Comparison of ENCODE assay signal across 16 mouse cellular contexts in the genomic region with DNA sequence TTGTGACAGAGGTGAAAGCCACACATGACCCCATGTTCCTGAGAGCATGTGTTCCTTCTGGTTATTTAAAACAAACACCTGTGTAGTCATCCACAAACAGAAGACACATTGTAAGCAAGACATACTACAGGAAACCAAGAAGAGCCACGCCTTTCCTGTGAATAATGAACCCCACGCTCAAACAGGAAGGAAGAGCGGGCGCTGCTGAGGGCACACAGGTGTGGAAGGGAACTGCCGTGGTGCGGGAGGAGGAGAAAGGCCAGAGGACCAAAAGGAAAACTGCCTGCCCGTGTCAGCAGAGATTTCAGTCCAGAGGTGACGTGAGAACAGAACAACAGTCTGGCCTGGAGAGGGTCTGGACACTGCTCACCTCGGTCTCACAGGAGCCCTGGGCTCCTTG. TPM values are rescaled to one million over a fixed set of nuclear protein-coding genes. Genes with fewer than 3 reads are reported as not detected.
A peak's percentile ranks its signal among the peaks of the same experiment; 100 is the strongest.
DNase-seq lines count a peak whose midpoint lies in the region; ATAC-seq and TF ChIP-seq lines count a peak whose summit lies in the region.
"Had no signal": no experiment of that assay in that cellular context is flagged by ENCODE, and none has a peak within 500 bp of the region (broad histone marks: within the 10 kb centered on the region; RNA-seq: fewer than 3 reads in every experiment).

No protein-coding gene starts in this region.

- H3K27me3 ChIP-seq in splenic B cell, adult 2 months (ENCODE audit: control insufficient read depth, insufficient read depth, low read length, poor library complexity, severe bottlenecking): no peaks in the 10 kb centered on the region
- H3K27me3 ChIP-seq in forebrain, embryonic 12.5 days: no peaks in the 10 kb centered on the region
- no peaks in the 10 kb centered on the region for H3K27me3 ChIP-seq in cerebellum, adult 2 months (ENCODE audit: control insufficient read depth, insufficient read depth, low read length)
- H3K27me3 ChIP-seq: intestine, embryonic 15.5 days; liver, embryonic 12.5 days; Patski; stomach, embryonic 15.5 days had no signal

- no peak overlapping the region for H3K27ac ChIP-seq in forebrain, embryonic 12.5 days
- H3K27ac ChIP-seq in cerebellum, adult 2 months (ENCODE audit: insufficient read depth, low read length): no peak overlapping the region
- H3K27ac ChIP-seq: gastrocnemius, adult 2 months; intestine, embryonic 15.5 days; liver, embryonic 12.5 days; stomach, embryonic 15.5 days had no signal

- H3K4me2 ChIP-seq in forebrain, embryonic 12.5 days: no peak overlapping the region
- H3K4me2 ChIP-seq: intestine, embryonic 15.5 days; liver, embryonic 12.5 days; stomach, embryonic 15.5 days had no signal

- peak; percentile 26 for DNase-seq in adrenal gland, postnatal 14 days
- DNase-seq in adrenal gland, postnatal 36 days: no peak
- DNase-seq in CD4-positive, CD25-positive, alpha-beta regulatory T cell, adult 2 months (ENCODE audit: low read depth, low spot score): peak; percentile 83
- peak; percentile 40 for DNase-seq in lung, postnatal 36 days
- DNase-seq in splenic B cell, adult 2 months (ENCODE audit: low read depth, low spot score): peak; percentile 72
- no peak for DNase-seq in cerebellum, adult 11-12 months
- DNase-seq in cerebellum, adult 2 months: no peak
- DNase-seq: adrenal gland, postnatal 10 days; cerebellum, adult 8-10 months; gastrocnemius, adult 2 months; right cerebral cortex, adult 18-20 months had no signal

- no peak overlapping the region for H3K4me3 ChIP-seq in forebrain, embryonic 12.5 days (replicated peaks)
- H3K4me3 ChIP-seq in cerebellum, adult 2 months (replicated peaks; ENCODE audit: insufficient read depth, low read depth, low read length): no peak overlapping the region
- H3K4me3 ChIP-seq: gastrocnemius, adult 2 months; intestine, embryonic 15.5 days; liver, embryonic 12.5 days; stomach, embryonic 15.5 days had no signal

- no peak for TF ChIP-seq POLR2A in cerebellum, adult 2 months (IDR thresholded peaks at IDR 0.05; ENCODE audit: borderline replicate concordance, insufficient read depth, low read length)

- no peak overlapping the region for H3K9ac ChIP-seq in forebrain, embryonic 12.5 days
- H3K9ac ChIP-seq: intestine, embryonic 15.5 days; liver, embryonic 12.5 days; stomach, embryonic 15.5 days had no signal

- TF ChIP-seq CTCF in cerebellum, adult 2 months (IDR thresholded peaks at IDR 0.05; ENCODE audit: borderline replicate concordance, insufficient read depth, low read depth, low read length): no peak

- H3K9me3 ChIP-seq in forebrain, embryonic 12.5 days: no peaks in the 10 kb centered on the region
- H3K9me3 ChIP-seq: intestine, embryonic 15.5 days; liver, embryonic 12.5 days; stomach, embryonic 15.5 days had no signal

- peaks cover 3% of the 10 kb centered on the region for H3K36me3 ChIP-seq in splenic B cell, adult 2 months (ENCODE audit: control insufficient read depth, insufficient read depth, low read length, poor library complexity, severe bottlenecking)
- peaks cover 67% of the 10 kb centered on the region for H3K36me3 ChIP-seq in forebrain, embryonic 12.5 days (replicated peaks)

- H3K4me1 ChIP-seq in forebrain, embryonic 12.5 days: no peaks in the 10 kb centered on the region
- H3K4me1 ChIP-seq in cerebellum, adult 2 months (ENCODE audit: control insufficient read depth, insufficient read depth, low read length): peaks cover 19% of the 10 kb centered on the region
- H3K4me1 ChIP-seq: liver, embryonic 12.5 days; stomach, embryonic 15.5 days had no signal

- no peak for ATAC-seq in forebrain, embryonic 12.5 days (ENCODE audit: low FRiP score)
- ATAC-seq: intestine, embryonic 15.5 days; liver, embryonic 12.5 days; Patski had no signal

- 90% methylated on average over 9 of the region's 9 CpGs for WGBS in forebrain, embryonic 12.5 days
- WGBS in cerebellum, adult 2 months: 97% methylated on average over 9 of the region's 9 CpGs

RNA-seq across cellular contexts. Expression of gene Ttc13, which starts 20.8 kb away (rescaled TPM):
- 45.7 and 46.7 TPM in 2 replicates for total RNA-seq in adrenal gland, postnatal 14 days (2021)
- 10 to 100 TPM; 39.8 to 41.5 TPM for total RNA-seq in adrenal gland, postnatal 36 days (2021)
- 56.8 and 57.3 TPM in 2 replicates for polyA plus RNA-seq in forebrain, embryonic 12.5 days (2016; fragmentation: Nextera tagmentation; extraction: Ambion mirVana)
- 39.1 and 41.6 TPM in 2 replicates for polyA plus RNA-seq in cerebellum, adult 2 months (2012; rRNA removed)

RNA-seq across cellular contexts. Expression of gene Arv1, which starts 20.9 kb away (rescaled TPM):
- total RNA-seq in adrenal gland, postnatal 14 days (2021): 9.6 and 12.4 TPM in 2 replicates
- 1 to 10 TPM; 8.7 to 9.8 TPM for total RNA-seq in adrenal gland, postnatal 36 days (2021)
- 35.5 and 35.7 TPM in 2 replicates for polyA plus RNA-seq in forebrain, embryonic 12.5 days (2016; fragmentation: Nextera tagmentation; extraction: Ambion mirVana)
- 19.5 and 20.3 TPM in 2 replicates for polyA plus RNA-seq in cerebellum, adult 2 months (2012; rRNA removed)

RNA-seq across cellular contexts. Expression of gene 2310022B05Rik, which starts 37.9 kb away (rescaled TPM):
- total RNA-seq in adrenal gland, postnatal 14 days (2021): 38.6 and 39.1 TPM in 2 replicates
- total RNA-seq in adrenal gland, postnatal 36 days (2021): 10 to 100 TPM; 38.9 to 47.8 TPM
- polyA plus RNA-seq in forebrain, embryonic 12.5 days (2016; fragmentation: Nextera tagmentation; extraction: Ambion mirVana): 22.8 and 23.1 TPM in 2 replicates
- 63.8 and 67.8 TPM in 2 replicates for polyA plus RNA-seq in cerebellum, adult 2 months (2012; rRNA removed)

RNA-seq across cellular contexts. Expression of gene Fam89a, which starts 50.6 kb away (rescaled TPM):
- 1.8 TPM in 2 replicates for total RNA-seq in adrenal gland, postnatal 14 days (2021)
- under 1 TPM; 0.20 to 0.23 TPM for total RNA-seq in adrenal gland, postnatal 36 days (2021)
- polyA plus RNA-seq in forebrain, embryonic 12.5 days (2016; fragmentation: Nextera tagmentation; extraction: Ambion mirVana): 0.79 and 0.97 TPM in 2 replicates
- 1.2 and 1.3 TPM in 2 replicates for polyA plus RNA-seq in cerebellum, adult 2 months (2012; rRNA removed)

Comparison
In these comparisons a context has a peak if more than half of its experiments do, and no peak if none do; other contexts are left out.
1. DNase-seq: peak in adrenal gland, postnatal 14 days (single experiment), CD4-positive, CD25-positive, alpha-beta regulatory T cell, adult 2 months (single experiment), lung, postnatal 36 days (single experiment) and splenic B cell, adult 2 months (single experiment); none in adrenal gland, postnatal 36 days (0 of 2), cerebellum, adult 11-12 months (single experiment) and cerebellum, adult 2 months (0 of 2).